Mouse (Mus musculus): ENCODE data around the gene Gabpb2.
A peak's percentile ranks its signal among the peaks of the same experiment; 100 is the strongest.

Gene Gabpb2

DNA sequence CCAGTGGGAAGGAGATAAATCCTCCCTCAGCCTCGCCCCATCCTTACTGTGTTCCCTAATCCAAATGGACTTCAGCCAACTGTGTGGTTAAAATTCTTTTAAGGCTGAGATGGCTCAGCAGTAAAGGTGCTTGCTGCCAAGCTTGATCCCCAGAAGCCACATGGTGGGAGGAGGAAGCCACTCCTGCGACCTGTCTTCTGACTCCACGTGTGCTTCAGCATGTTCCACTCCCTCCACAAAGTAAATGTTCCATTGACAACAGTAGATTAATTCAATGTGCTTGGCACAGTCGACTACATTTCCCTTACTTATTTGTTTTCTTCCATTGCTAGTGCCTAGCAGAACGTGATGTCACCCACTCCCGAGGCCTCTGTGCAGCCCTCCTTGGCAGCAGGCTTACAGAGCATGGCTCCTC, 23.0 kb downstream of the Gabpb2 start:
- DNase-seq (ENCODE audit: low spot score), result no peak

DNA sequence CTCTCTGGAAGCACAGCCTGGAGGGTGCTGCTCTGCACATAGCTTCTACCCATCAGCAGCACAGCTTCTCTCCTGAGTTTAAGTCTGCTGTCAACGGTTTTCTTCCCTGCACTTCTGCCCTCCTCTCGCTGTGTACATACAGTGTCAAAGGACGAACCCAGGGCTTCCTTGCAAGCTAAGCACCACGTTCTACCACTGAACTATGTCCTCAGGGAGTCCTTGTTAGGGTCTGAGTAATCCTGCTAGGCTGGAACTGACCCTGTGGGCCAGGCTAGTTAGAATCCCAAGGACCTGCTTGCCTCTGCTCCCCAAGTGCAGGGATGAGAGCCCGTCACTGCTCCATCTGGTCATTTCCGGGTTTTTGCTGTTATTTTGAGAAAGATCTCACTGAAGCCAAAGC, 30.8 kb downstream of the Gabpb2 start:
- no peak for DNase-seq (ENCODE audit: low spot score)

DNA sequence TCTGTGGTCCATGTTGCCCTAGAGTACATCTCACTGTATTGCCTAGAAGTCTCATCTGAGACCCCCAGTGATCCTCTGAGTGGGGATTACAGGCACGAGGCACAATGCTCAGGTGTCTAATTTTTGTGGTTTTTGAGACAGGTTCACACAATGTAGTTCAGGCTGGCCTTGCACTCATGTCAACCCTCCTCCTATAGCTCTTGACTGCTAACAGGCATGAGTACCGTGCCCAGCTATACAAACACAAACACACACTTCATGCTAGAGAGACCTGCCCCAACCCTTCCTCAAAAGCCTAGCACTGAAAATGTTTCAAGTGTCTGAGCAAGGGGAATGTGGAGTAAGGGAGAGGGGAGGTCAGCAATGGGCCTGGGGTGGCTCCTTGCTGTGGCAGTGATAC, 31.6 kb downstream of the Gabpb2 start:
- DNase-seq (ENCODE audit: low spot score), result no peak

GRCm38 (mm10) chr3:95184796-95185577, 32.7 kb downstream of the Gabpb2 start:
- DNase-seq (ENCODE audit: low spot score), result no peak

DNA sequence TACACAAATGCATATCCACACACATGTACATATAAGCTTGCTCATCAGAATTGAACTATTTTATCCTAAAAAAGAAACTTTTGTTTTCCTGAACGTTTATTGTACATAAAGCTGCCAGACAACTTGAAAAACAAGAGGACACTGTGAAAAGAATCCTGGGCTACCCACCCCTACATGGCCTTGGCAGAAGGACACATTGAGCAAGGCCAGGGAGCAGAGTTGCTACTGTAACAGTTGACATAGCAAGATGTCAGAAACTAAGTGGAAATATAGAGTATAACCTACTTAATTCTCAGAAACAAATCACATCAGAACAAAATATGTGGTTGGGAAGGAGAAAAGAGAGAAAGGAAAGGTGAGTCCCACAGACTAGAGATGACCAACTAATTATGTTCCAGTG, 35.9 kb downstream of the Gabpb2 start:
- DNase-seq (ENCODE audit: low spot score), result no peak

DNA sequence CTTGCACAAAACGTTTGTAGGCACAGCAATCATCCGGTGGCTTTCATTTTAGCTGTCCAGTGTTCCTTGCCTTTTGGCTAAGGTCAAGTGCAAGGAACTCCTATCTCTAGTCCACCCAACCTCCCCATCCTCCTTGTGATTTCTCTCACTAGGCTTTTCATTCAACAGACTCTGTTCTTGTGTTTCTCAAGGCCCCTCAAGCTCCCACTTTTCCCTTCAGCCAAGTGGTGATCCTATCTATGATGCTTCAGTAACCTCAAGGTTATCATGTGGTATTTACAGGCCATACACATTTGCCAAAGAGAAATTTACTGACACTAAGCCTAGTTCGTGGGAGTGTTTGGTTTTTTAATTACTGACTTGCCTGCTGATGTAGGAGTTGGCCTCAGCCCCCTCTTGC, 37.8 kb downstream of the Gabpb2 start:
- DNase-seq (ENCODE audit: low spot score), result no peak

- no peak for DNase-seq (ENCODE audit: low spot score)
These were observed 38.8 kb downstream of the Gabpb2 start for GRCm38 (mm10) chr3:95178948-95179347.

DNA sequence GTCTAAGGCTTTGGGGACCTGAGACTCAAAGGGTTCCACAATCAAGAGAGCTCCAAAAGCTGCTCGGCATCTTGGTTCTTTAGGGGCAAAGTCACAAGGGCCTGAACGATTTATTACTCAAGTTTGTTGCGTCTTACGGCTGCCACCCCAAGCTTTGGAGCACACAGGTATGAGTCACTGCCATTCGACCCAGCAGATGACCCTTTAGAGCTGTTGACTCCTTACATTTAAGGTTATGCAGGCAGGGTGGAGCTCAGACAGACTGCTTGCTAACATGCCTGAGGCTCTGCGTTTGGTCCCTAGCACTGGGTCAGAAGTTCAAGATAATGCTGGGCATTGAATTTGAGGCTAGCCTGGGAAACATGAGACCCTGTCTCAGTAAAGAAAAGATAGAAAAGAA, 40.1 kb downstream of the Gabpb2 start:
- no peak for DNase-seq (ENCODE audit: low spot score)

- DNase-seq (ENCODE audit: low spot score), result no peak
These were observed 41.2 kb downstream of the Gabpb2 start for GRCm38 (mm10) chr3:95176500-95176899.

GRCm38 (mm10) chr3:95174011-95174592, 43.6 kb downstream of the Gabpb2 start:
- peak; percentile 43 for DNase-seq (ENCODE audit: low spot score)

DNA sequence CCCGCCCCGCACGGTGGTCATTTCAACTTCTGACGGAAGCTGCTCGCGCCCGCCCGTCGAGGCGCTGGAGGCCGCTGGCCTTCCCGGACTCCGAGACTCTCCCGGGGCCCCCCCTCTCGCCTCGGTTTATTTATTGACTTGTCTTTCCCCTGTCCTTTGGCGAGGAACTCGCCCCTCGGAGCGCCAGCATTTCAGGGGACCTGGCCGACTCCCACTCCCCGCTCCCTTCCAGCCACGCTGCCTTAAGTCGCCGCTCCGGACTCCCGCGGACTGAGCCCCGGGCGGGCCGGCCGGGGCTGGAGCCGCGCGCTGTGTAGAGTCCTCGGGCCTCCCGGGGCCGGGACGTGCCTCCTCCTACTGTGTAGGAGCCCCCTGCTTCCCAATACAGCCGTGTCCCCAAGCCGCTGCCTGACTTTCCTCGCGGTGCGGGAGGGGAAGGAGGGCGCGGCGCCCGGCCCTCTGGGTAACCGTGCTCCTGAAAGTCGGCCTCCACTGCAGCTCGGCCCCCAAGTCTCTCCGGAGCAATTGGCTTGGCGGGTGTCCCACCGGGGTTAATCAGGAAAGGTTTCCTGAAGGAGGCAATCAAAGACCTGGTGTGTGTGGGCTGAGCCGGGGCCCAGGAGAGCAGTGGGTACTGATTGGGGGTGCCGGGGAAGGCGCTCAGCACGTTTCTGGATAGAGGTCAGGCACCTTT, 44.3 kb downstream of the Gabpb2 start:
- no peak for DNase-seq (ENCODE audit: low spot score)

GRCm38 (mm10) chr3:95172526-95173255, 45.0 kb downstream of the Gabpb2 start:
- DNase-seq (ENCODE audit: low spot score), result no peak

DNA sequence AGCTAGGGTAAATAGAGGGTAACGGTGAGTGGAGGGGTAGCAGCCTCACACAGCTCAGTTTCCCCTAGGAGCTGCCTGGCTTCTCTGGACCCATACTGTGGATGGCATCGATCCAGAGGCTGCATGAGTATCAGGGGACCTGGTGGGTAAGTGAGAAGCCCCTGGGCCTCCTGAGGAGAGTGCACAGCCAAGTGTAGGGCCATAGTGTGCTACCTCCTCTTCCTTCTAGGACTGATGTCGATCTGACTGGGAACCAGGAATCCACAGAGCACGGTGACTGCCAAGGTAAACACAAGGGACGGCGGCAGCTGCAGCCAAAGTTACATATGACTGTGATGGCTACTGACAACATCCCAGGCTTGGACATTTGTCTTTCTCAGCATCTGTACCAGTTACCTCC, 46.6 kb downstream of the Gabpb2 start:
- no peak for DNase-seq (ENCODE audit: low spot score)

GRCm38 (mm10) chr3:95169996-95170395, 47.7 kb downstream of the Gabpb2 start:
- DNase-seq (ENCODE audit: low spot score), result no peak

GRCm38 (mm10) chr3:95164840-95165239, 52.9 kb downstream of the Gabpb2 start:
- no peak for DNase-seq (ENCODE audit: low spot score)

- no peak for DNase-seq (ENCODE audit: low spot score)
These were observed 53.5 kb downstream of the Gabpb2 start for GRCm38 (mm10) chr3:95164256-95164550.

DNA sequence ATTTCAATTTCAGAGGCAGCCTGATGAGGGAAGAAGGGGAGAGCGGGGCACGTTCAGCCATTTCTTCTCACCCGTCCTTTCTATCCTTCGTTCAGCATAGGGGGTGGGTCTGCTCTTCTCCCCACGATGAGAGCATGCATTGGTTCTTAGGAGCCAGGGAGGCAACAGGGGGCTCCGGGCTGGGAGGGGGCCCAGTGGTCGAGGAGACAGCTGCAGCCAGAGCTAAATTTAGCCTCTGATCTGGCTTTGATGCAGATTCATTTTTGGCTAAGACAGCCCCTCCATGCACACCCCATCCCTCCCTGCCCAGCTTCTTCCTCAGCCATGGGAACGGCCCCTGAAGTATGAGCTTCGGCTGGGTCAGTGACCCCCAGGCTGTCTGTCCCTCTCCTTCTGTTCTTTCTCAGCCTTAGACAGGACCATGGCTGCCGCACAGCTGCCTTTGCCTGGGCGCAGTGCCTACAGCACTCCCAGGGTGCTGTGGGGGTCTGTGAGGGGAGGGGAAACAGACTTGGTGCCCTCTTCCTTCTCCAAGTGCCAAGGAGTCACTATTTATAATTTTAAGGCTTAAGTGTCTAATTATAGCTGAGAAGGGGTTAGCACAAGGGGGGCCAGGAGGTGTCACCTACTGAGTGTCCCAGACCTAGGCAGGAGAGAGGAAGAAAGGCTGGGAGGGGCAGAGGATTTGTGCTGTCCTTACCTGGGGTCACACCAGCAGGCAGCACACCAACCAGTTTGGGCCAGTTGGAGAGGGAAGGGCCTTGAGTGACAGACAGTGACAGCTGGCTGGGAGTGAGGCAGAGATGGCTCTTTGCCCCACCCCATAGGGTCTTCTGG, 54.1 kb downstream of the Gabpb2 start:
- no peak for DNase-seq (ENCODE audit: low spot score)

DNA sequence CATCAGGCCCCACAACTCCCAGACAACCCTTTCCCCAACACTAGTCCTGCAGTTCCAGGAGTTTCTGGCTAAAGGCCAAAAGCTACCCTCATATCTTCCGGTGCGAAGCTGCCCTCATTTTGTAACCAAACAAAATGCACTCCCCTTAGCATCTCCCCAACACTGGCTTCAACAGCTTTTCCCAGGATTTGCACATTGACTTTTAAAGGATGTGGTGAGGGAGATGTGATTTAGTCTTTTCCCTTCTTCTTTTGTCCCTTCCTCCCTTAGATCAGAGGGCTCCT, 55.4 kb downstream of the Gabpb2 start:
- DNase-seq (ENCODE audit: low spot score), result no peak

- DNase-seq (ENCODE audit: low spot score), result no peak
These were observed 55.9 kb downstream of the Gabpb2 start for GRCm38 (mm10) chr3:95161618-95162344.

DNA sequence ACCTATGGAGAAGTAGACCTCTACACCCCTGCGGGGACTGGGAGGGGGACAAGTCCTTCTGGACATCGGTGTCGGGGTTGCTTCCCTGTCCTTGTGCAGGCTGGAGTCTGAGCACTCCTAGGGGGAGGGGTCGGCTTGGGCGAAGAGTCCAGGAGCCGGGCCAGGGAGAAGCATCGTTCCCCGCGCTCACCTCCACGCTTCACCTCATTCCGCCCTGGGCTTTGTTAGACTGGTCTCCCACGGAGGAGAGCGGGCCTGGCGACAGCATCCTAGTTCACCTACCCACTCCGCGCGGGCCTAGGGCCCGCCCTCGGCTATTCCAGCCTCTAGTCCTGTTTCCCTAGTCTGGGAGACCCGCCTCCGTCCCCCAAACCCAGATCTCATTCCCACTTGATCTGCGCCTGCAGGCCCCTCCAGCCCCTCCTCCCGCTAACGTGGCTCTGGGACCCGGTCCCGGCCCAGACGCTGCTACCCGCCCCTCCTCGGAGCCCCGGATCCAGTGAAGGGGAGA, 56.6 kb downstream of the Gabpb2 start:
- DNase-seq (ENCODE audit: low spot score), result no peak
